Mouse (Mus musculus) cerebellum, postnatal 10 days (tissue): ENCODE data around the gene Sorbs2.

Source experiments
- DNase-seq, 2 experiments: peaks; one replicate each; pipeline ENCODE4 v3.0.0; 2021; ENCODE audit warnings: mixed read lengths in 2 of 2

The Sorbs2 gene

DNA sequence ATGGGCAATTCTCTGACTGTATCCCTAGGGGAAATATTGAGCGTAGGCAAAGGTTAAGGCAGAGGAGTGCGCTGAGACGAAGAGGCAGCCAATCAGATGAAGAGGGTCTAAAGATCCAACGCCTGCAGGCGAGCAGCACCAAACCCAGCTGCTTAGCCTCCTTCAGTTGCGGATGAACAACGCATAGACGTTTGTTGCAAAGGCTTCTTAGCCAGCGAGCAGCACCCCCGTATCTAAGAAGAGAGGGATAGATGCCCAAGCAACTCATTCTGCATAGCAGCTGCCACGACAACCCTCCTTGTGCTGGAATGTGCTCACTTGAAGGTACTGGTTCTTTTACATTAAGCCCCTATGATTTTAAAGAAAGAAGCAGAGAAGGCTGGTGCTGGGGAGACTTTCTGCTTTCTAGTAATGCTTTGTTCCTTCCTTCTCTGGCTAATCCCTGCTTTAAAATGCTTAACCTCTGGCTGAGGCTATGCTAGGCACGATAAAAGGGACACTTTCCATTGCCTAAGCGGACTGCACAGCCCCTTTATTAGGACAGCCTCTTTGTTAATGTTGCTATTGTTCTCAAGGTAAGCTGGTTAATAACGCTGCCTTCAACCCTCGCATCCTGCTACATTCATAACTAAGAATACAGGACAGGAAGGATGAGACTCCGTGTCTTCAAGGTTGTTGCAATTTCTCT, at the start of gene Sorbs2:
Gene Sorbs2 (plus strand): TSS at position 155 of the 688 bp plus-strand sequence.
- DNase-seq, result peak; percentile 55

DNA sequence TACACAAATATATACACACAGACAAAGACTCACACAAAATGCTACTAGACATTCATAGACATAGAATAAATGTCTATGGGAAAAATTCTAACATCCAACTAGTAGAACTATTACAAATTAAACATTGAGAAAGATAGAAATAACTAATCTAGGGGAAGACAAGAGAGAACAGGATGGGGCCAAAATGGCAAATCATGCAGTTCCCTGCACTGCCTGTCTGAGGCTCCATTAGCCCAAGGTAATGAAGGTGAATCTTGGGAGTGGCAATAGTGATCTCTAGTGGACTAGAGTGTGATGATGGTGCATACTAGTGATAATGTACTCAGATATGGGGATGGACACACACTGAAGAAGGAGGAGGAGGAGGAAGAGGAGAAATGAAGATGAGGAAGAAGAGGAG, 49.7 kb upstream of the Sorbs2 start:
- no peak for DNase-seq

- DNase-seq, result no peak
Observed at GRCm38 (mm10) chr8:45469006-45469405, 38.6 kb upstream of the Sorbs2 start.

GRCm38 (mm10) chr8:45469507-45470178, 37.9 kb upstream of the Sorbs2 start:
- peak; percentile 36 to 41 for DNase-seq

- DNase-seq, result no peak
Observed at GRCm38 (mm10) chr8:45480886-45481285, 26.7 kb upstream of the Sorbs2 start.

GRCm38 (mm10) chr8:45486281-45486680, 21.3 kb upstream of the Sorbs2 start:
- DNase-seq, result no peak

DNA sequence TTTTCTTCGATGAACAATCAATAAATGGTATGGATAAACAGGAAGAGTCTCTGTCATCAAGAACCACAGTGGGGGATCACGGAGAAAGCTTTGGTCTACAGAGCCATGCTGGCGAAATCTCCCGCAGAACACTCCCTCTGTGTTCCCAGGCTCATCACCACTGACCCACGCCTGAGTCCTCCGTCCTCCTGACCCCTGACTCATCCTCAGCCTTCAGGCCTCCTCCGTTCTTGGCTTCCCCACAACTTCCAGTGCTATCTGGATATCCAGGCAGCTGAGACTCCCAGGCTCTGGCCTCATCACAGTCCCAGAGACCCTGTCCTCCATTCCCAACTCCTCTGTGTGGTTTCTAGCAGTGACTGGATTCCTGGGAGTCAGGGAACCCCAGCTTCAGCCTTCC, 3.6 kb upstream of the Sorbs2 start:
- no peak for DNase-seq

DNA sequence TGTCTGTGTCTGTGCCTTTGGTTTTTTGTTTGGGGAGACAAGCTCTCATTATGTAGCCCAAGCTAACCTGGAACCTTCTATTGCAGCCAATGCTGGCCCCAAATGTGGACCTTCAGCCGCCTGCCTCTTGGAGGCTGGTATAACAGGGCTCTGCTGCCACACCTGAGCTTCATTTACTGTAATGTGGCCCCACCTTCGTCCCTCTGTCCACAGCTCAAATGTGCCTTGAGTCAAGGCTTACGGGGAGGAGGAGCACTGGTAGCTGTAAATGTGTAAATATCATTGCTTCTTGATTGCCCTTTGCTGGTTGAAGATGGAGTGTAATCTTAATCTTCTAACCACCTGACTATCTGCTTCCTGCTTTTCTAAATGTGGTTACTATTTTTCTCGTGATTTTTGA, 1.2 kb upstream of the Sorbs2 start:
- no peak for DNase-seq

DNA sequence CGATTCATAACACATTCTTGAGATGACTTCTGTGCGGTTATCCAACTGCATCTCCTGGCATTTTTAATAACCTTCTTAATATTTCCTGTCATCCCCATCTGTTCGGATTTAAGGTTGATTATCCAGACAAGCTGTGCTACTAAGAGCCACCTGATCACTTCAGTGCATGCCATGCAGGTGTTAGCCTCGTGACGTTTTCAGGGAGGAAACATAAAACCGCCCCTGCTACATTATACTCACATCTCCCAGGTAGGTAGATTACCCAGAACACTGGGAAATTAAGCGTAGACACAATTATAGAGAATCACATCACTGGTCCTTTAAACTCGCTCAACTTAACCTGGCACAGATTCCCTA, 333 bp upstream of the Sorbs2 start:
- DNase-seq, result no peak

GRCm38 (mm10) chr8:45508521-45509104, 1.0 kb downstream of the Sorbs2 start:
- DNase-seq, result peak; percentile 25

GRCm38 (mm10) chr8:45512369-45512768, 4.8 kb downstream of the Sorbs2 start:
- DNase-seq, result no peak

GRCm38 (mm10) chr8:45521595-45521994, 14.0 kb downstream of the Sorbs2 start:
- no peak for DNase-seq

GRCm38 (mm10) chr8:45527708-45528107, 20.1 kb downstream of the Sorbs2 start:
- no peak for DNase-seq

GRCm38 (mm10) chr8:45528890-45529289, 21.3 kb downstream of the Sorbs2 start:
- DNase-seq, result no peak

- DNase-seq, result no peak
Observed at GRCm38 (mm10) chr8:45536578-45536977, 29.0 kb downstream of the Sorbs2 start.

- no peak for DNase-seq
Observed at GRCm38 (mm10) chr8:45540513-45540912, 32.9 kb downstream of the Sorbs2 start.

DNA sequence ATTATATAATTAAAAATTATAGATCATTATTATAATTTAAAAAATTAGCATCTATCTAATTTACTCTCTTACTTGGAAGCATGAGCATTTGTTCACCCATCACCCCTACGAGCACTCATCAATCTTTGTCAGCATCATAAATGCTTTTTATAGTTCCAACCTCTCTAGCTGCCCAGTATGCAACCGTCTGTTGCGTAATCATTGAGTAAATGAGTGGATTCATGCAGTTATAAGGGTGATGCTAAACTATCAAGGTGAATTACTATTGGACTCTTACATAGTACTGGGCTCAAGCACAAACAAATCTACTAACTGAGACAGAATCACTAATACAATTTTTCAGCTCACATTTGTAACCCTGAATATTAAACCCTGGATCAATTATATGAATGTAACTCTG, 44.6 kb downstream of the Sorbs2 start:
- no peak for DNase-seq

GRCm38 (mm10) chr8:45554627-45555026, 47.0 kb downstream of the Sorbs2 start:
- no peak for DNase-seq

GRCm38 (mm10) chr8:45557936-45558335, 50.3 kb downstream of the Sorbs2 start:
- peak; percentile 77 to 87 for DNase-seq

- peak; percentile 43 to 50 for DNase-seq
Observed at GRCm38 (mm10) chr8:45558426-45558825, 50.8 kb downstream of the Sorbs2 start.

DNA sequence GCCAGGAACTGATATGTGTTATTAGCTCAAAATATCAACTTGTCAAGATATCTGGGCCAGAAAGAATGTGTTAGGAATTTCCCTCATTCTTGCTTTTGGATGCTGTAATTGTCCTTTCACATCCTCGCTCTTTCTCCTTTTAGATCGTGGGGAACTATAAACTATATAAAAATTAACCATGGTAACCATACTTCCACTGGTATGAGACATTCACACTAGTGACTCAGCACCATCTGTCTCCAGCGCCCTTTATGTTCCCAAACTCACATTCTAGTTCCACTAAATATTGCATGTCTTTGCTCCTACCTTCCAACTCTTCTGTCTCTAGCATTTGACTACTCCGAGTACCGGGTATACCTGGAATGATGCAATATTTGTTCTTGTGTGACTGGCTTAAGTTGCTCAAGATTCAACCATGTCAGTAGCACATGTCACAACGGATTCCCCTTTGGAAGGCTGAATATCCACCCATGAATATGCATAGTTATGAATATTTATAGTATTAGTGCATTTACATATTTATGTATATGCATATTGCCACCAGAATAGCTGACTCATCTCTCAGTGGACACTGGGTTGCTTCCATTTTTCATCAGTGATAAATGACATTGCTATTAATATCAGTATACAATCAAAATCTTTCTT, 51.7 kb downstream of the Sorbs2 start:
- no peak for DNase-seq

DNA sequence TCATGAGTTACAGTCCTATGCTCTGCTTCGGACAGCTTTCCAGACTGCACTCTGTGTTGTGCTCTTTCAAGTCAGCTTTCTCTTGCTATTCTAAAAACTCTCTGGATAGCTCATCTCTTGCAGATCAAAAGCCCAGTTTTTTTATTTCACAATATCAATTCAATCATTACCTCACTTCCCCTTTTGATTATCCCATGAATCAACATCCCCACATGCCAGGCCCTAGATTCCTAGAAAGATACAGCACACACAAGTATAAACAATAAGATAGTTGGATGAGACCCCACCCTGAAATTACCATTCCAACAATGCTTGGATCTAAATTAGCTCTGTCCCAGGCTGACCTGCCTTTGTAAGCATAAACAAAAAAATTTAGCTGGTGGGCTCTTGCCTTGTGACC, 57.6 kb downstream of the Sorbs2 start:
- no peak for DNase-seq

GRCm38 (mm10) chr8:45570117-45570516, 62.5 kb downstream of the Sorbs2 start:
- no peak for DNase-seq
